Mouse (Mus musculus) spleen, embryonic (tissue): Measurements from ENCODE around the gene Pomgnt1.

Source experiments
- CTCF ChIA-PET: fragments of 350-600 bp; sonication (Branson Sonifier 250); formaldehyde crosslinking; loops from one replicate; lab custom pipeline; 2022; lab: Charles Lee

Gene Pomgnt1

DNA sequence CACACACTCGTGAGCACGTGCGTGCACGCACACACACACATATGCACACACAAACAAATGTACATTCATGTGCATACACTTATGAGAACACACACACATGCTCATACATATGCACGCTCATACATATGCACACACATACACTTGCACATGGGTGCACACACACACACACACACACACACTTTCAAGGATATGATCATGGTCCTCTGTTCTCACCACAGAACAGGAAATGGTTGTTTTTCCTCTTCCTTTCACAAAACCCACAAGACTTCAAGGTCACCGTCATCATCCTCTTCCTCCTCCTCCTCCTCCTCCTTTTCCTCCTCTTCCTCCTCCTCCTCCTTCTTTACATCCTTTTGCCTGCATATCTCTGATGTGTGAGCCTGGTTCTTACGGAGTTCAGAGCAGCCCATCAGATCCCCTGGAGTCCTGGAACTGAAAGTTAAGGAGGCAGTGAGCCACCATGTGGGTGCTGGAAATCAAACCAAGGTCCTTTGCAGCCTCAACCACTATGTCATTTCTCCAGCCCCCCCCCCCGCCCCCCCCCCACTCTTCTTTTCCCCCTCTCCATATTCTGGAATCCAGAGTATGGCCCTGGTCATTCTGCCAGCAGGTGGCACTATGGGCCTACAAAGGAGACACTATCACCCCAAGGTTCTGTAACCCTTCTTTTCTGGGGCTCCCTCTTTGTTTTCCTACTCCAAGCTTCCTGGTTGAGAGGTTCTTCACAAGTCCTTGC lies 45.1 kb downstream of the Pomgnt1 start:
- CTCF ChIA-PET = interaction anchor here (0.7 kb wide), 2 partner anchors 31 to 553 kb away, joined by 3 to 7 read pairs; no protein-coding TSS in a partner anchor

DNA sequence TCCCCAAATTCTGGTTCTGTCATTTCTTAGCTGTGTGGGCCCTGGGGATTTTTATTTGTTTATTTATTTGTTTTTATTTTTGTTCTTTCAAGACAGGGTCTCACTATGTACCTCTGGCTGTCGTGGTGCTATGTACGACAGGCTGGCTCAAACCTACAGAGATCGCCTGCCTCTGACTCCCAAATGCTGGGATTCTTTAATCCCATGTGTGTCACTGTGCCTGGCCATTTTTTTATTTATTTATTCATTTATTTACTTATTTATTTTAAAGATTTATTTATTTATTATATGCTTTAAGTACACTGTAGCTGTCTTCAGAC lies 45.7 kb downstream of the Pomgnt1 start:
- CTCF ChIA-PET = interaction anchor here (0.7 kb wide), 1 partner anchor 32 kb away, joined by 7 read pairs; no protein-coding TSS in a partner anchor

- CTCF ChIA-PET = no interaction called here
These were observed 49.4 kb downstream of the Pomgnt1 start, which contains the start of the genes 1700042G07Rik and Gm49337 for GRCm38 (mm10) chr4:116173072-116173471. Gene 1700042G07Rik (plus strand): TSS chr4:116173372. Gene Gm49337 (plus strand): TSS chr4:116173384.

- CTCF ChIA-PET = no interaction called here
These were observed 50.1 kb downstream of the Pomgnt1 start for GRCm38 (mm10) chr4:116173752-116174151.

DNA sequence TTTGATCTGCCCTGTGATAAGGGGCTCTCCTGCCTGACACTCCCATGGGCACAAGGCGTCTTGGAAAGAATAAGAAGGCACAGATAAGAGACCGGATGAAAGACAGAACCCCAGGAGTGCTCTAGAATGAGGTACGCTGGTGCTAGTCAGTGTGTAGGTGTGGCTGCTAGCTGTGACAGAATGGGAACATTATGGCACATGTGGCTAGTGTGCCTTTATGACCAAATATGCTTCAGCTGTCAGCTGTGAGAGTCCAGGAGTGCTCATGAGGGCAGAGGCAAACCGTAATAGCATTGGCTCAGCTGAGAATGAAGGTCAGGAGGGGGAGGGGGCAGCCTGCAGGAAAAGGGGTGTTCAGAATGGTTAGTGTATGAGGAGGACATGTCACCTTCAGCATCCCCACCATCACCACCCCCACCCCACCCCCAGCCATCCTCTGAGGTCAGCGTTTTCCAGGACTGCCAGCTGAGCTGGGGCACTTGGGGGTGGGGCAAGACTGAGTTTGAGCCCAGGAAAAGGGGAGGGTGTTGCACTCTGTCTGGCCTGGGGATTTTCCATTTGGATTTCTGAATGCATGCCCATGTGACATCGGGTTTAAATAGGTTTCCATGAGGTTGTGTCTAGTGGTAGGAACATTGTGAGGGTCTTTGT lies 51.0 kb downstream of the Pomgnt1 start:
- CTCF ChIA-PET = no interaction called here

DNA sequence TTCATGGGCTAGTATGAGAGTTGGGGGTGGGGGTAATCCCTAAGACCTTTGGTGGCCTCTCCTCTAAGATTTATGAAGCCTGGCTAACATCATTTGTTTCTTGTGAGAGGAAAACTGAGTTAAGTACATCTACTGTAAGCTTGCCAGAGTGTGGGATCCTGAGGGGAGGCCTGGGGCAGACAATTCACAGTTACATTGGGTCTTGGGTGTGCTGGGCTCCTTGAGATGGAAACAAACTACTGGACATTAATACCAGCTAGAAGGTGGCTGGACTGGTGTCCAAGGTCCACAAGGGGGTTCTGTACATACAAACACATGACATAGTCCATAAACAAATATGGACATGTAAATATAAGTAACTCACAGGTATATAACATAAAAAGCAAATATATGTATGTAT lies 51.5 kb downstream of the Pomgnt1 start:
- CTCF ChIA-PET = no interaction called here

DNA sequence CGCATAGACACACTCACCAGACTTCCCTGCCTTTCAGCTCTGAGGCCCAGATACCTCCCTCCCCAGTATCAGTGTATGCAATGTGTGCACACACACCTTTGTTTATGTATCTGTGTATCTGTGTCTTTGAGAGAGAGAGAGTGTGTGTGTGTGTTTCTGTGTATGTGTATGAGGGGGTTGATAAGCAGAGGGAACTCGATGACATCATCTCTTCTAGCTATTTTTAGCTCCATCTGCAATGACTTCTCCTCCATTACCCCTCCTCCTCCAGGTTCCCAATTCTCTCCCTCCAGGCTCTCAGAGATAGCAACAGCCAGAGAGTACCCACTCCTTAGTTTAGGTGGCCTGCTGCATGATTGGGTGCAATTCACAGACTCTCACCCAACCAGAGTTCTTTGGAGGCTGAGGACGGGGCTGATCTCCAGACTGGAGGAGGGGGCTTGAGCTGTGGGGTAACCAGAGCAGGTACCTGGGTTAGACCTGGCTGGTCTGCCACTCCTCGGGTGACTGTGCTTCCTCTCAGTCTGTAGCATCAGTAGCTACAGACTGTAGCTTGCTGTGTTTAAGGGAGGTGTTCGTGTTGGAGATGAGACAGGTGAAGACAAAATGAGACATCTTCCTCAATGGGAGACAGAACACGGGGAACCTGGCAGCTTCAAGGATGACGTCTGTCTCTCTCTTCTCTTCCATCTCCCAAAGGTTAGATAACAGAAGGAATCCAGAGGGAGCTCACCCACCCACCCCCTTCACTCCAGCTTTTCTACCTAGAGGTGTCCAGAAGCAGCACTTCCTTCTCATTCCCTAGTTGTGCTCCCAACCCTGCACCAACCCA lies 52.3 kb downstream of the Pomgnt1 start:
- CTCF ChIA-PET = no interaction called here

GRCm38 (mm10) chr4:116176543-116176988 lies 52.9 kb downstream of the Pomgnt1 start:
- CTCF ChIA-PET = no interaction called here

DNA sequence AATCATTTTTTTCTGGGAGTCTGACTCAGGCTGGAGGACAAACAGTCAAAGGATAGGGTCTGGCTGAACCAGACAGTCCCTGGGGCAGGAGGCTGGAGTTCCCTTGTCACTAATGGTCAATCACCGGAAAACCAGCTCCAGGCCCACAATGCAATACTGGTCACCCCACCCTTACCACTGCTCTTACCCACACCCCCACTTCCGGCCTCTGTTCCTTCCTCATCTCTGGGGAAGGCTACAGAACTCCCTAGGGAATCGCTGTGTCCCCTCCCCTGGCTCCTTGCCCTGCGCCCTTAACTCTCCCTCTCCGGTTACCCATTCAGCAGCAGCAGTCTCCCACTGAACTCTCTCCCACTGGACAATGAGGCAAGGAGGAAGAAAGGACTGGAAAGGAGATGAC lies 53.5 kb downstream of the Pomgnt1 start:
- CTCF ChIA-PET = no interaction called here

GRCm38 (mm10) chr4:116182079-116182478 lies 58.4 kb downstream of the Pomgnt1 start:
- CTCF ChIA-PET = interaction anchor here (0.5 to 0.6 kb wide), 2 partner anchors 16 to 244 kb away, joined by 3 read pairs; no protein-coding TSS in a partner anchor

- CTCF ChIA-PET = interaction anchor here (0.6 kb wide), 1 partner anchor 243 kb away, joined by 3 read pairs; no protein-coding TSS in a partner anchor
These were observed 59.1 kb downstream of the Pomgnt1 start for GRCm38 (mm10) chr4:116182745-116183144.

DNA sequence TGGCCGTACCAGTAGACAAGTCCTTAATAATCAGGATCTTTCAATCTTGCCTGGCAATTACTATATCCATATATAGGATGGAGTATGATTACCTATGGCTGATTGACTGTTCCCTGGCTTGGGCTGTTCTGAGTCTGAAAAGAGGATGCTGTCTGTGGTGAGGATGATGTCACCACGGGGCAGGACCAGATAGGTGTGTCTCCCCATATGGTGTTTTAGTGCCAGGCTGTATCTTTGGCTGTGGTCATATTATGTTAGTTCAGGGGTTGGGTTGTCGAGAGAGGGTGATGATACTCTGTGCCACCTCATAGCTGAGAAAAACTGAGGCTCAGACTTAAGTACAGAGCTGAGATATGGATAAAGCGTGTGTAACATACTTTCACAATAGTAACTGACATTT lies 61.4 kb downstream of the Pomgnt1 start:
- CTCF ChIA-PET = no interaction called here

- CTCF ChIA-PET = no interaction called here
These were observed 68.7 kb downstream of the Pomgnt1 start for GRCm38 (mm10) chr4:116192286-116192835.

DNA sequence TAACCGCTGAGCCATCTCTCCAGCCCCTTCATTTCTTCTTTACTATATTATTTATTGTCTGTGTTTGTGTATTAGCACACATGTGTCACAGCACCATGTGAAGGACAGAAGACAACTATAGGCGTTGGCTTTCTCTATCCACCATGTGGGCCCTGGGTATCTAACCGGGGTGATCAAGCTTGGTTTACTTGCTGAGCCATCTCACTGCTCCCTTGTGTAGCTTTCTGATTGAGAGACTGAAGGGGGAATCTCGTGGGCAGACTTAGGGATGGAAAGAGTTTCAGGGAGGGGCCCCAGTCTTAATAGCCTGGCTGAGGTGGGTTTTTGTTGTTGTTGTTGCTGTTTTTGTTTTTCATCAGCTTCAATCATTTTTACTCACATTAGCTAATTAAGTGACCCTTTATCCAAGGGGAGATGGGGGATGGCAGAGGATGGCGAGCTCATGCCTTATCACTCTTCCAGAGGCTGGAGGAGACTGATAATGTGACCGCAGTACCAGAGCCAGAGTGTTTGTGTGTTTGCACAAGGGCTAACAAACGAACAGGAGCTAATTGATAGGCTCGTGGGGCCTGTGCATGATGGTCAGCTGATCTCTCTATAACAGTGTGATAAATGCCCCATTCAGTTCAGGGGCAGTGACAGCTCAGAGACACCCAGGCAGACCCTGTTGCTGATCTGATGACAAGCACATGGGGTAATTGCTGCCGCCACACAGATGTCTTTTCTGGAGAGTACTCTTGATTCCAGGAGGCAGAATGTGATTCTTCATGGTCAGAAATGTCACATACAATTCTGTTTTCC lies 70.1 kb downstream of the Pomgnt1 start:
- CTCF ChIA-PET = no interaction called here

DNA sequence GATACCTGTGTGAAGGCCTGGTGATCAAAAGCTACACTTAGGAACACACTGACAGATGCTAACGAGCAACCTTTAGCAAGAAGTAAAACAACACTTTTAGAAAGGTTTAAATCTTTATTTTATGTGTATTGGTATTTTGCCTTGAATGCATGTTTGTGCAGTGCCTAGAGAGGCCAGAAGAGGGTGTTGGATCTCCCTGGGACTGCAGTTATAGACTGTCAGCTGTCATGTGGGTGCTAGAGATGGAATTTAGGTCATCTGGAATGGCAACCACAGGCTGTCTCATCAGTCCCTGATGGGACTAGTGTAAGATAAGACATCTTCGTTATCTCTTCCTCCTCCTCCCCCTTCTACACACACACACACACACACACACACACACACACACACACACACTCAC lies 74.8 kb downstream of the Pomgnt1 start:
- CTCF ChIA-PET = no interaction called here

GRCm38 (mm10) chr4:116204422-116204821 lies 80.8 kb downstream of the Pomgnt1 start:
- CTCF ChIA-PET = no interaction called here

DNA sequence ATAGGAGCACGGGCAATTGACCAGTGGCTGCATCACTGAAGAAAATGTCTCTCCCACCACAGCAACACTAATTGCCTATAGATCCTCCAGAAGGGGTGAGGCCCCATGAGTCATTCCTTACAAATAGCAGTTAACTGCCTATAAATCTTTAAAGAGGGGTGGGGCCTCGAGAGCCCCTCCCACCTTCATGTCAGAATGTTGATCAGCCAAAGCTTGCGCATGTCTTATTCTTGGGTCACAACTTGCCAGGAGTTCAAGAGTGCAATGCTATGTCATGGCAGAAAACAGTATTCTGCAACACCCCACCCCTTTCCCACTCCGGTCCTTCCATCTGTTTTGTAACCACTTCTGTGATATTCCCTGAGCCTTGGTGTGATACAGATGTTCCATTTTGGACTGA lies 82.9 kb downstream of the Pomgnt1 start:
- CTCF ChIA-PET = no interaction called here

GRCm38 (mm10) chr4:116208891-116209290 lies 85.3 kb downstream of the Pomgnt1 start:
- CTCF ChIA-PET = no interaction called here
